In the genomic region with DNA sequence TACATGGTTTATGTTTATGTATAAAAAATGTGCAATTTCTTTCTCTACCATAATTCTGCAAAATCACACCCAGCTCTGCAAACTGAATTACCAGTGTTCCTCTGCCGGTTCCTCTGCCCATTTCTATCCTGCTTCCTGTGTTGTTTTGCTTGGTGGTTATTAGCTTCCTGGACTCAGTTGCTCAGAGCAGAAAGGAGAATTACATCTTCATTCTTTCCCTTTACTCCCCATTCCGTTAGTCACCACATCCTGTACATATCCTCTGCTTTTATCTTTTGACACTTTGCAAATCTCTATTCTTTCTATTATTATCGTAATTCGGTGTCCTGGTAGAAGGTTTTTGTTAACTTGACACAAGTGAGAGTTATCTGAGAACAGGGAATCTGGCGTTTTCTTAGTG, we compare ENCODE assay signal across 20 mouse cellular contexts. TPM values are rescaled to one million over a fixed set of nuclear protein-coding genes. Genes with fewer than 3 reads are reported as not detected.
DNase-seq lines count a peak whose midpoint lies in the region; ATAC-seq lines count a peak whose summit lies in the region.
"Had no signal": no experiment of that assay in that cellular context is flagged by ENCODE, and none has a peak within 500 bp of the region (broad histone marks: within the 10 kb centered on the region; RNA-seq: fewer than 3 reads in every experiment).

No protein-coding gene starts in this region.

- H3K36me3 ChIP-seq in forebrain, embryonic 16.5 days (ENCODE audit: control insufficient read depth, insufficient read depth) = no peaks in the 10 kb centered on the region
- H3K36me3 ChIP-seq: embryonic facial prominence, embryonic 10.5 days; embryonic facial prominence, embryonic 12.5 days; forebrain, embryonic 15.5 days; G1E had no signal

- no peak overlapping the region for H3K4me2 ChIP-seq in forebrain, embryonic 16.5 days (ENCODE audit: low read length)
- H3K4me2 ChIP-seq: embryonic facial prominence, embryonic 12.5 days; forebrain, embryonic 13.5 days; forebrain, embryonic 15.5 days had no signal

- no peaks in the 10 kb centered on the region for H3K27me3 ChIP-seq in forebrain, embryonic 16.5 days (replicated peaks; ENCODE audit: control insufficient read depth, insufficient read depth, low read length)
- H3K27me3 ChIP-seq: CH12.LX; embryonic facial prominence, embryonic 12.5 days; forebrain, embryonic 13.5 days; forebrain, embryonic 15.5 days had no signal

- no peaks in the 10 kb centered on the region for H3K9me3 ChIP-seq in forebrain, embryonic 16.5 days (ENCODE audit: control insufficient read depth, low read length)
- H3K9me3 ChIP-seq: embryonic facial prominence, embryonic 10.5 days; embryonic facial prominence, embryonic 12.5 days; forebrain, embryonic 13.5 days; forebrain, embryonic 15.5 days; G1E had no signal

- no peaks in the 10 kb centered on the region for H3K4me1 ChIP-seq in forebrain, embryonic 16.5 days (replicated peaks; ENCODE audit: control insufficient read depth, insufficient read depth, low read length)
- H3K4me1 ChIP-seq: embryonic facial prominence, embryonic 10.5 days; embryonic facial prominence, embryonic 12.5 days; forebrain, embryonic 13.5 days; forebrain, embryonic 15.5 days had no signal

- DNase-seq in 416B (ENCODE audit: low read depth) = peak; percentile 30
- peak; percentile 7 for DNase-seq in CD4-positive, CD25-positive, alpha-beta regulatory T cell, adult 2 months (ENCODE audit: low read depth, low spot score)
- no peak for DNase-seq in Muller cell, postnatal 12 days (ENCODE audit: inconsistent ontology term)
- DNase-seq in kidney, adult 9 months = no peak
- DNase-seq: adrenal gland, adult 8-10 months; adrenal gland, postnatal 14 days; adrenal gland, postnatal 36 days; cerebellum, adult 11-12 months; cerebellum, adult 2 months; cerebellum, adult 9-10 months; cerebellum, postnatal 10 days; cerebellum, postnatal 25 days had no signal

- H3K27ac ChIP-seq in forebrain, embryonic 16.5 days (ENCODE audit: low read length) = no peak overlapping the region
- H3K27ac ChIP-seq: embryonic facial prominence, embryonic 10.5 days; embryonic facial prominence, embryonic 12.5 days; forebrain, embryonic 13.5 days; forebrain, embryonic 15.5 days had no signal

- 58% methylated on average over 5 of the region's 5 CpGs for WGBS in forebrain, embryonic 16.5 days

- peak; percentile 69 for ATAC-seq in activated CD4-positive, CD25-positive, alpha-beta regulatory T cell, adult 4 months
- no peak for ATAC-seq in forebrain, embryonic 16.5 days
- ATAC-seq: forebrain, embryonic 13.5 days; forebrain, embryonic 15.5 days had no signal

- H3K9ac ChIP-seq in forebrain, embryonic 16.5 days (replicated peaks; ENCODE audit: low read depth, low read length) = no peak overlapping the region
- H3K9ac ChIP-seq: embryonic facial prominence, embryonic 12.5 days; forebrain, embryonic 13.5 days; forebrain, embryonic 15.5 days had no signal

- H3K4me3 ChIP-seq in forebrain, embryonic 16.5 days (replicated peaks; ENCODE audit: low read length) = no peak overlapping the region
- H3K4me3 ChIP-seq: embryonic facial prominence, embryonic 10.5 days; embryonic facial prominence, embryonic 12.5 days; forebrain, embryonic 13.5 days; forebrain, embryonic 15.5 days had no signal

RNA-seq across cellular contexts. Expression of a gene that starts 18.1 kb away (rescaled TPM):
- 1 to 10 TPM in 1 of 2 experiments, under 1 TPM in 1; 0.74 to 1.8 TPM for polyA plus RNA-seq in activated CD4-positive, CD25-positive, alpha-beta regulatory T cell, adult 4 months (2017; shearing (Covaris generic))
- 10.4 and 10.7 TPM in 2 replicates for polyA plus RNA-seq in forebrain, embryonic 16.5 days (2015; fragmentation: Nextera tagmentation; extraction: Ambion mirVana)
- polyA plus RNA-seq: G1E had no signal

Comparison
In these comparisons a context has a peak if more than half of its experiments do, and no peak if none do; other contexts are left out.
1. DNase-seq: peak in 416B (single experiment) and CD4-positive, CD25-positive, alpha-beta regulatory T cell, adult 2 months (single experiment); none in Muller cell, postnatal 12 days (single experiment) and kidney, adult 9 months (single experiment).